Mouse (Mus musculus) heart, postnatal 25 days (tissue): ENCODE measurements around the gene Rap1gap2. TPM values are rescaled to one million over a fixed set of nuclear protein-coding genes. Genes with fewer than 3 reads are reported as not detected.

Experiments
- DNase-seq: peaks from one replicate; pipeline ENCODE4 v3.0.0; 2022; ENCODE audit warnings: low spot score
- intact Hi-C: fragments of 180-260 bp; cut with DNase I; formaldehyde crosslinking; loops from one replicate; pipeline ENCODE4 v1.15.1; 2025
- total RNA-seq, 2 experiments: library from RNA; stranded (reverse); gene quantifications; 2 replicates each; pipeline ENCODE4 v1.2.3; 2021

Gene Rap1gap2
- total RNA-seq, 2 experiments from 2014 or later: 85.8 to 86.8 TPM

DNA sequence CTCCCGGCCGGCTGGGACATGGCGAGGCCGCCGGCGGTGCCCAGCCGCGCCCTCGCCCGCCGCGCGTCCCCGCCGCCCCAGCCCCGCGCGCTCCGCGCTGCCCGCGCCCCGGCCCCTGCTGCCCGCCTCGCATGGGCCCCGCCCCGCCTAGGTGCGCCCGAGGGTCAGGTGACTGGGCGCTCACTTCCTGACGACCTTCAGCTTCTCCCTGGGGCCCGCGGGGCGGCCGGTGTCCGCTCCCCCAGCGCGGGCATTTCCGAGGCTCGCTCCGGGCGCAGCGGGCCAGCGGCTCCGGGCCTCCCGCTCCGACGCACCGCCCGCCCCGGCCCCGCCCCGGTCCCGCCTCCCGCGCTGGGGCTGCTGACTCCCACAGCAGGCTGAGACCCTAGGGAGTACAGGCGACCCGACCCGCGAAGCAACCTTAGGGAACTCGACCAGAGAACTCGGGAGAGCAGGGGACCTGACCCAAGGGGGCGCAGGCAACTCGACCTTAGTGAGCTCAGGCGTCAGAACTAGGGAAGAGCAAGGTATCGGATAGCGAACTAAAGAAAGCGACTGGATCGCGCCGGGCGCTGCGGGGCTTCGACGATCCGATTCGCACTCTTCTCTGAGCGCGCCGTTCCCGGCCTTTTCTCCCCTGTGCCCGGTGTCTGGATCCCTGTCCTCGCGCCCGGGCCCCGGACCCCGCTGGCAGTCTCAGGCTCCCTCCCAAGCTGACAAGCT is 88.1 kb downstream of the Rap1gap2 start:
- DNase-seq: no peak

DNA sequence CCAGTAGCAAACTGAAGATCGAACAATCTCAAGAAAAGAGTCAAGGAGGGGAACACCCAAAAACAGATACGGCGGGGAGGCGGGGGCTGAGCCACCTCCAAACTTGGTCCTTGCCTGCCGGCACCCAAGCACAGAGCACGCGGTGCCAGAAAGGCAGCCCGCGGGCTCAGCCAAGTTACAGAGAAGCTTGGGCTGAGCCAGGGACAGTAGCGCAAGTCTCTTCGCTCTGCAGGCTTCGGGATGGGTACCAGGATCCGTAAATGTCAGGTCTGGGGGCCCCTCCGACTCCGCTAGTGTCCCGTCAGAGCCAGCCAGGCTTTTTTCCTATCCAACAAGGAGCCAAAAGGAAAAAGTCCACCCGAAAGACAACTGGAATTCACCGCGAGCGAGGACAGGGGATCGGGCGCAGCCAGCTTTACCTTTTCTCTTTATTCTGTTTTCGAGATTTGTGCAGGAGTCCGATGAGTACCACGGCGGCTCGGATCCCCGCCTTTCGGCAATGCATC is 88.7 kb downstream of the Rap1gap2 start:
- intact Hi-C loops: loop anchor here (5.0 kb wide), 1 partner anchor 55 kb away; no protein-coding TSS in a partner anchor
- DNase-seq: no peak

More for the DNA sequence above, 88.1 kb downstream of the Rap1gap2 start:
- intact Hi-C loops: loop anchor here (5.0 kb wide), 1 partner anchor 55 kb away; no protein-coding TSS in a partner anchor

DNA sequence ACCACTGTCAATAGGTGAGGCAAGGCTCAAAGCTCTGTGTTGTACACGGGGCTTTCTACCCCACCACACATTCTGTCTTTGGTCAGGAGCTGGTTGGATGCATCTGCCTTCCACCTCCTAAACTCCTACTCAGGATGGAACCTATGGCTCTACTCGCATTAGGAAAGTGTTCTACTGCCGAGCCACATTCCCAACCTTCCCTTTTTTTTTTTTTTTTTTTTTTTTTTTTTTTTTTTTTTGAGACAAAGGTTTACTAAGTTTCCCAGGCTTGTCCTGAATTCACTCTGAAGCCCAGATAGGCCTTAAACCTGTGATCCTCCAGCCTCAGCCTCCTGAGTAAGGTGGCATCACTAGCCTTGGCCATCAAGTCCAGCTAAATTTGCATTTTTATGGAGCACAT is 90.5 kb downstream of the Rap1gap2 start:
- intact Hi-C loops: loop anchor here (5.0 kb wide), 1 partner anchor 53 kb away; no protein-coding TSS in a partner anchor
- no peak for DNase-seq

DNA sequence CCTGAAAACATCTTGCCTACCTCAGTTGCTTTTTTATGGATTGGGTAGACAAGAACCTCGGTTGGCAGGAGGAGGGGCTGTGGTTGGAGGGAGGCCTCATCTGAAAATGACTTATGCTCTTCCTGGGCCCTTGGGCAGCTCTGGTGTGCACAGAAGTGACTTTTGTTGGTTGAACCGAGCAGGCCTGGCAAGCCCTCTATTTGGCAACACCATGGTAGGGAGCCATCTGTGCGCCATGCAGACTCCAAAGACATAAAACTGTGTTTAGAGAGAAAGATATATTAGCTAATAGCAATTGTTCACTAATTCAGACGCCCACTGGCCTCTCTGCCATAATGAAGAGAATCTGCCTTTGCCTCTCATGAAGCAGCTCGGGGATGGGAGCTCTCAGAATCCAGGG is 94.6 kb downstream of the Rap1gap2 start:
- no peak for DNase-seq
- intact Hi-C loops: no loop called here

DNA sequence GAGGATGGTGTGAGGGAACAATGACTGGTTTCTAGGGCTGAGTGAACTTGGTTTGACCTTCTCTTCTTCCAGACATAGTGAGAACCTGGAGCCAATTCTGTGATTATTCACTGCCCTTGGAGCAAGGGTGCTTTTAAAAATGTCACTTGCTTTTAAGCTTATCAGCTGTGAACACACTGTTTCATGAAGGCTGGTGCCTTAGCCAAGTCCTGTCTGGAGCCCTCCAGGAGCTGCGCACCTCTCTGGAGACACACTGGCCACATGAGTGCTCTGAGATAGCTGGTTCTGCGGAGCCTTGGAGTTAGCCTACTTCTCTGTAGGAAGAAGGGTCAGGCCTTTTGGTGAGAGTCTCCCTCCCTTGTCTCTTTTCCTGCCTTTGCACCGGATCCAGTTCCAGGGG is 95.7 kb downstream of the Rap1gap2 start:
- DNase-seq: no peak
- intact Hi-C loops: no loop called here

DNA sequence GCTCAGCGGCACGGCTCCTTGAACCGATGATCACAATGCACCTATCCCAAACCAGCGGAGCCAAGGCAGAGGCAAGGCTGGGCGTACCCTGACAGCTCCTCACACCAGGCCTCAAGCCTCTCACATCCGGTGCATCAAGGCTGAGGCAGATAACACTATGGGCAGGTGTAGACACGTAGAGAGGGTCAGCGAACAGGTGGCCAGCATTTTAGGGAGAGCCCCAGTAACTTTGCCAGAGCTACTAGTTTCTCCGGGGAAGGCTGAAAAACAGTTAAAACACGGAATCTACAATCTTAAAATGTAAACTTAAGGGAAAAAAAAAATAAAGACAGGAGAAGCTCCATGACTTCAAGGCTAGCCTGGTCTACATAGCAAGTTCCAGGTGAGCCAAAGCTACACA is 98.1 kb downstream of the Rap1gap2 start:
- no peak for DNase-seq
- intact Hi-C loops: no loop called here

DNA sequence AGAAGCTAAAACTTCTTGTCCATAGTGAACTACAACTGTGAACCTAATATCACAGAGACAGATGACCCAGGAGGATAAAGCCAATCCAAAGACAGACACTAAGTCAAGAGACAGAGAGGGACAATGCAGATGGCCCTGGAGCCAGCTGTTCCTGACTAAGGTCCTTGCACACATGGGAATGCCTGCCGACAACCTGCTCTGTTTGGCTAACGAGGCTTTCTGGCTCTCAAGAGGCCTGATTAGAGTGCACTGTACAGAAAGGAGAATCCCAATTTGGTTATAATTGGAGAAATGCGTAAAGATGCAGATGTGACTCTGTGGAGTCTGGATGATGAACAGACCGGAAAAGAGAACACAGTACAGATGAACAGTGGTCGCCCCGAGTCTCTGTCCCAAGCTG is 104.4 kb downstream of the Rap1gap2 start:
- intact Hi-C loops: no loop called here
- DNase-seq: no peak

DNA sequence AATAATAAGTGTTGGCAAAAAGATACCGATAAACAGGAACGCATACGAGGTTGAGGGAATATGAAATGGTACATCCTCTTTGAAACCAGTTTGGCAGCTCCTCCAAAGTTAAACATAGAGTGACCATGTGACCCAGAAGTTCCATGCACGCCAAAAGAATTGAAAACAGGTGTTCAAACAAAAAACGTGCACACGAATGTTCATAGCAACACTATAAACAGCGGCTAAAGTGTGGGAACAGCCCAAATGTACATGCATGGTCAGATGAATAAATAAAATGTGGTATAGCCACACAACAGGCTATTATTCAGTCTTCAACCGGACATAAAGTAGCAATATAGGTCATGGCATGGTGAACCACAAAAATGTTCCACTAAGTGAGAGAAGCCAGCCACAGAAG is 108.2 kb downstream of the Rap1gap2 start:
- intact Hi-C loops: no loop called here

DNA sequence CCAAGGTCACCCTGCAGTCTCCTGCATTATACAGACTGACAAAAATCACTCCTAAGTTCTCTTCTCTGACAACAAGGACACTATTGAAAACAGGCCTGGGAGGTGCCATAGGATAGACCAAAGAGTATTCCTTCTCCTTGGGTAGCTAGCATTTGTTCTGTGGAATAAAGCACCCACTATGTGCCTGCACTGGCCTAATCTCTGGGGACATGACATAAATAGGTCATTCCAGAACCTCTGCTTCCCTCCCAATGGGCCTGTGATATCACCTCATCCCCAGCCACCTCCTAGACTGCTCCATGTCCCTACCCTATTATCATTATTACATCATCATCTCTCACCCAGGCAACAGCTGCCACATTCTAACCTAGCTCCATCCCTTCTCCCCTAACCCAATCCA is 108.7 kb downstream of the Rap1gap2 start:
- no peak for DNase-seq
- intact Hi-C loops: no loop called here

More for the DNA sequence above, 108.2 kb downstream of the Rap1gap2 start:
- DNase-seq: no peak

DNA sequence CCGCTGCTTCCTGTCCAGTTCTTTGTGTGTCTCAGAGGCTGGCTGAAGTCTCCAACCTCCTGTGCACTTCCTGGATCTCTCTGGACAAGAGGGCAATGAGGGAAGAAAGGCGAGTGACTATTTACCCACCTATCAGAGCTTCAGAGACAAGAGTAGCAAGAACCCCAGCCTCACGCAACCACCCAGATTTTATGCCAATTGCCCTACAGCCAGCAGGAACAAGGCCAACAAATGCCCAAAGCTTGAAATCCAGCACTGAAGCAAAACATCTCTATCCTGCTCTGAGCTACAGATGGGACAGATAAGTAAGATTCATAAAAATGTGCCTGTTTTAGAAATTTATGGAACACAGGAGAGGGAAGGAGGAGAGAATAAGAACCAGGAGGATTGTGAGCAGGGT is 109.7 kb downstream of the Rap1gap2 start:
- DNase-seq: no peak
- intact Hi-C loops: no loop called here

DNA sequence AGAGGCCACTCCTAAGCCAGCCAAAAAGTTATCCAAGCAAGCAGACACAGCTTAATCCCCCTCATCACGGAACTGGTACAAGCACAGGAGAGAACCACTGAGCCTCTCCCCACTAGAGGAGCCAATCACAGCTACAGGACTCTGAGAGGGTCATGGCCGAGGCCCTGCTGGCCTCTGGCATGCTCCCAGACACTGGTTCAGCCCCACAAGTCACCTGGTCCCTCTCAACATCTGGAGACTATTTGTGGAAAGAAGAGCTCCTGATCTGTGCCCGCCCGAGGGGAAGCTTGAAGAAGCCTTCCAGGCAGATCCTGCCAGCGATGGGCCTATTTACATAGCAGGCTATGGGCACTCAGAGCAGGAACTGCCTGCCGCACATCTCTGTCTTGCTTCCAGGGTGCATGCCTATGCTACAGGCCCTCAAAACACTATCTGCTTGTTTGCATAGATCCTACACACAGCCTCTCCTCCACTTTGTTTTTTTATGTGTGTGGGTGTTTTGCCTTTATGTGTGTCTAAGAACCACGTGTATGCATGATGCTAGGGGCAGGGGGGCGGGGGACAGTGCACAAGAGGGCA is 111.1 kb downstream of the Rap1gap2 start:
- DNase-seq: no peak
- intact Hi-C loops: no loop called here

DNA sequence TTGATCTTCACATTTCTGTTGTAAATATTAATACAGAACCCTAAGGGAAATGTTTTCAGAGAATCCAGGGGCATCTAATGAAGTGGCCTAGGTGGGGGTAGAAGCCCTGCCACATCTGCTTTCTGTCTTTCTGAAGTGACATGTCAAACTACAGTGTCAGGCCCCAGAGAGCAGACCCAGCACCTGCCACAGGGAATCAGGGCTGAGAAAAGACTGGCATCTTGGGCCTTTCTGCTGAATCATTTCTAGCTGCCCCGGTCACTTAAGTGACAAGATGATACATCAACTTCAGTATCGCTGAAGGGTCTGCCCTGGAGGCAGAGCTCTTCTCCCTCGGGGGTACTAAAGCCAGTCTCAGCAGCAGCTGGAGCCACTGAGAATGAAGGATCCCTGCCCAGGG is 111.7 kb downstream of the Rap1gap2 start:
- intact Hi-C loops: no loop called here
- DNase-seq: no peak

DNA sequence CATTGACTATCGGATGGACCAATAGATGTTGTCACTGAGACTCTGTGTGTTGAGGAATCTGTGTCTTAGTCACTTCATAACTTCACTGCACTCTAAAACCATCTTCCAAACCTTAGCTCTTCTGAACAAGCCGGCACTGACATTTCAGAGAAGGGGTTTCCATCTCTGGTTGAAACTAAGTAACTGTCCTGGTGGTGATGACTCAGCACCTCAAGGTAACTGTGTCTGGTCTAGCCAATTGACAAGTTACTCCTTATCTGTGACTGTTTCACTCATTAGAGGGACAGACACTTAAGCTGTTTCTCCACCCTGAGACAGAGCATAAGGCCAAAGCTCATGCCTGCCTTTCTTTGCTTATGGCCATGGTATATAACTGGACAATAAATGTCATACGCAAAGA is 114.1 kb downstream of the Rap1gap2 start:
- no peak for DNase-seq
- intact Hi-C loops: no loop called here

DNA sequence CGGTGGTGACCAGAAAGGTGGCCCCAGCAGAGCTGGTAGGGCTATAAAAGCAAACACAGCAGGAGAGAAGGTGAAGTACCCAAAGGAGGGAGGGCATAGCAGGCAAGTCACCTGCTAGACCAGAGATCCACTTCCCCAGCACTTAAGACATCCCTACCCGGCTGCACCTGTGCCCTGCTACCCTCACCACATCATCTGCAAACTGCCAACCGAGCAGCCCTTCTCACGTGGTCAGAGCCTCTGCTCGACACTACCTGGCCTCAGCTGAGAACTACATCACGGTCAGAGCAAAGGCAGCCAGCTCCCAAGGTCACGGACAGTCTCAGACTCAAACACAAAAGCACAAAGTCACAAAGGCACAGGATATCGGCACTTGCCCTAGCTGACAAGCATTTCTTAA is 116.8 kb downstream of the Rap1gap2 start:
- DNase-seq: no peak

DNA sequence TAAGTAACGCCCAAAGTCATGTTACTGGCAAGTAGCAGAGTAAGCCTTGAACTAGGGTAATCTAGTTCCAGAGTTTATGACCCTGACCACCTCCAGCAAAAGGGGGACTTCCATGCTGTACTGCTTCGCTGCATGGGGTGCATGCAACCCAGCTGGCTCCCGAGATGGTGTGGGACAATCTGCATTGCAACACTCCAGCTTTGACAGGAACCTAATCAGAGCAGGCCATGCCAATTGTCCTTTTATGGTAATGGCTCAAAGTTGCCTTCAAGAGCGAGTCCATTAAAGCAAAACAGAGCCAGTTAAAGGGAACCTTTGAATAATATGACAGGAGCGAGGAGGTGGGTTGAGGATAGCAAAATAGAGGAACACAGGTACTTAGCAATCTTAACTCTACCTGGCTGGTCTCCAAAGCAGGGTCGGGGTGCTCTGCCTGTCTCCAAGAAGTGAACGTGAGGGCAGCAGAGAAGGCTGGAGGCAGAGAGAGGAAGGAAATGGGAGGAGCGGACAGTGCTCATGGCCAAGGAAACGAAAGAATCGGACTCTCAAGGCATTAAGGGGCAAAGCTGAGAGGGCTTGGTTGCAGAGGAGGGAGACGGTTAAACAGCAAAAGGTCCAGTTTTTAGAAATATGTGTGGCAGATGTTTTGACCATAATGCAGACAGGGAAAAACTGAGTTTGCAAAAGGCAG is 117.4 kb downstream of the Rap1gap2 start:
- DNase-seq: no peak
- intact Hi-C loops: no loop called here

More for the DNA sequence above, 116.8 kb downstream of the Rap1gap2 start:
- intact Hi-C loops: no loop called here

DNA sequence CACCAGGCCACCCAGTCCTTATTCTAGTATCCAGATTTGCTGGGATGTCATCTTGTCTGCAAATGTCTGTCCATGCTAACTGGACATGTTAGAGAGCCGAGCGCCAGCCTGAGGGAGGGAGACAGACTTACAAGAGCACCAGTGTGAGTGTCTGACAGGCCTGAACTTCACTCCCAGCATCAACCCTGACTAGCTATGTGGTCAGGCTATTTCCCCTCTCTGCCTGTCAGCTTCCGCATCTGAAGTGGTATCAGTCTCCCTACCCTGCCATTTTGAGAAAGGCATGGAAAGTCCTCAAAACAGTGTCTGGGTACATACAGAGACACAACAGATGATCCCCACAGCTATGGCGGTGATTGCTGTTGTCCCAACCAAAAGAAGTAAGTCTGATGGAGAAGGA is 119.6 kb downstream of the Rap1gap2 start:
- intact Hi-C loops: no loop called here
- DNase-seq: no peak

DNA sequence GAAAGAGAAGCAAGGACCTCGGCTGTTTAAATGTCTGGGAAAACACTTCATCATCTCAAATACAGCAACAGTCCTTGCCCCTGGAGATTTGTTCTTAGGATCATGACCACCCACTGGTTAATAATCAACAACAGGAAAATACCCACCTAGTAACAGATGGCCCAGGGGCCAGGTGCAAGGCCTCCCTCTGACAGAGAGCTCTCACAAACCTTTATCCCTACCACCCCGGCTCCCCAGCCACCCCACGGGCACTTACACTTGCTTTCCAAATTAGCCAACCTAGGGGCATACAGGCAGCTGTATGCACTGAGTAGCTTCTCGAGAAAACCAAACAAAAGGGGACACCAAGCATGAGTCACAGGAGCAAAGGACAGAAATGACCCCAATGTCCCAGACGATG is 121.5 kb downstream of the Rap1gap2 start:
- intact Hi-C loops: no loop called here
- DNase-seq: no peak

DNA sequence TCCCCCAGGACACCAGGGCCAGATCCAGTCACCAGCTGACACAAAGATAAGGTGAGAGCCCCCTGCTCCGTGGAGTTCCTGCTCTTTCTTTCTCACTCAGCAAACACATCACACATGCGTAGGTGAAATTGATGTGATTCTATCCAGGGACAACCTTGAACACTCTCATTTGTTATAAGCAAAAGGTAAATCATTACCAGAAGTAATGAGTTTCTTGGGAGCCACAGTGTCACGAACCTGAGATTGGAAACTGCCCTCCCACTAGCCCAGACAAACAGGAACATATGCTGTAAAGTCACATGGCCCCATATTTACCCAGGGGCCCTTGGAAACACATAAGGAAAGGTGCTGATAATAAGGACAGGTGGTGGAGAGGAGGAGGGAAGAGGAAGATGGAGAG is 122.8 kb downstream of the Rap1gap2 start:
- no peak for DNase-seq
- intact Hi-C loops: no loop called here

DNA sequence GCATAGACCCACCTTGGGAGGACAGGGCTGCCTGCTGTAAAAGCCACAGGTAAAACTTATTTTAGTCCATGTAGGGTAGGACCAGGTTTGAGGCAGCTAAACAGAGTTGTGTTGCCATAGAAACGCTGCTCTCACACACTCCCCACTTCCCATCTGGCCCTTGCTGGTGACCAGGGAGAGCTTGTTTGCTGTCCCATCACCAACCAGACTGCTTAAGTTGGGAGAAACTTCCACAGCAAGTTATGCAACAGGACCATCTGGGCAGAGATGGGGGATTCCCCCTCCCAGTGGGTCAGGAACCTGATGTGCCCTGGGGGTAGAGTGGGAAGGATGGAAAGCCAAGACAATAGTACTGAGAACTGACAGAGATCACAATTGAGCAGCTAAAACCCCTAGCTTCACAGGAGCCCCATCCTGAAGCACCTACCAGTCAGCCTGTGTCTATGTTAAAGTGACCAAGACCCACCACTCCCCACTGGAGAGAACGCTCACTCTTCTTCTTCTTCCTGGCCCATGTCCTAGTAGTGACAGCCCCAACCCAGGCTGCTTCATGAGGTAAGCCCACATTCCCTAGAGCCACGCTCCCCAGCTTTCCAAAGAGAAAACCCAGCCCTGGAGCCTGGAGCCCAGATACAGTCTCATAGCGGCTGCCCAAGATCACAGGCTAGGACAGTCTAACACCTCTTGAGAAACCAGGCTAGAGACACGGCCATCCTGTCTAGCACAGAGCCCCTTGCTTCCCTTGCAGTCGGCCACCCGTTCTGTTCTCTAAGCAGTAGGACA is 125.1 kb downstream of the Rap1gap2 start:
- DNase-seq: no peak

DNA sequence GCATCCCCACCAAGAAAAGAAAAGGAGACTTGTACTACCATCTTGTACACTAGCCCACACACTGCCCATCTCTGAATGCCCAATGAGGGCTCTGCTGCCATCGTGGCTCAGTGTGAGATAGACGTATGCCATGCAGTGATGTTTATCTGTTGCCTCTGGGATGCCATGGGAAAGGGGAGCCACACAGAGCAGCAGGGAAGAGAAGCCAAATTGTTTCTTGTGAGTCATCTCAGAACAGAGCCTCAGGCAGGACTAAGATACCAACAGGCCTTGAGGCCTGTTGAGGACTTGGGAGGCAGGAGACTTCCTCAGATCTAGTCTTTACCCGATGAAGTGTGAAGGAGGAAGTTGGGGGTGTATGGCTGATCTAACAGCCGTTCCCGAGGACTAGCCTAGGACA is 126.8 kb downstream of the Rap1gap2 start:
- intact Hi-C loops: loop anchor here (5.0 kb wide), 1 partner anchor 82 kb away; no protein-coding TSS in a partner anchor

More for the DNA sequence above, 125.1 kb downstream of the Rap1gap2 start:
- intact Hi-C loops: no loop called here

More for the DNA sequence above, 126.8 kb downstream of the Rap1gap2 start:
- no peak for DNase-seq
